Mouse (Mus musculus) liver, embryonic 14.5 days (tissue): ENCODE data around the gene Ilf2.

Experiments
- CTCF ChIP-seq: IDR thresholded peaks from 2 replicates; pipeline ENCODE4 v1.5.1; 2016; ENCODE audit warnings: antibody characterized with exemption, low read depth, control low read depth
- EP300 ChIP-seq: IDR thresholded peaks from 2 replicates; pipeline ENCODE4 v1.6.1; 2016; ENCODE audit warnings: antibody characterized with exemption, low read depth

DNA sequence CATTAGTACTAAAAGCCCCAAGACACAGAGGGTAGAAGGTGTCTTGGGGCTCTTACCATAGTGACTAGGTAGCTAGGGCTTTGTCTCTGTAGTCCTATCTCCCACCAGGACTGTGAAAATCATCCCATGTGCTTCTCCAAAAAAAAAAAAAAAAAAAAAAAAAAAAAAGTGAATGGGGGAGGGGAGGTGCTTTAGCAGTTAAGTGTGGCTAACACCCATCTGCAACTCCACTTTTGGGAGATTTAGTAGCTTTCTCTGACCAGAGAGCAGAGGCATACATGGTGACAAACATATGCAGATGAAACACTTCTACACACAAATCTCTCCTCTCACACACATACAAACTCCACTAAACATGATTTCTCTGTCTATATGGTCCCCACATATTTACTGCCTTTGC, 21.7 kb downstream of the Ilf2 start:
- TF ChIP-seq CTCF (no peak), EP300 (no peak)
